Mouse (Mus musculus) liver, embryonic 15.5 days (tissue): Measurements from ENCODE around the gene D930007J09Rik. TPM values are rescaled to one million over a fixed set of nuclear protein-coding genes. Genes with fewer than 3 reads are reported as not detected.

ENCODE experiments used
- ATAC-seq: fragments of 200-750 bp; cut with Nextera tagmentation; 2 replicates; pipeline ENCODE4 v1.8.0; 2017; ENCODE audit warnings: moderate number of reproducible peaks, mild to moderate bottlenecking, moderate library complexity; ENCODE audit not compliant: insufficient read depth
- H3K27ac ChIP-seq: fragments of 300-500 bp; sonication (generic); replicated peaks from 2 replicates; pipeline ENCODE4 v1.5.1; 2015; ENCODE audit warnings: mild to moderate bottlenecking, inconsistent platforms
- H3K27me3 ChIP-seq: fragments of 300-500 bp; sonication (generic); 2 replicates; pipeline ENCODE4 v1.6.1; 2015; ENCODE audit warnings: mild to moderate bottlenecking, inconsistent platforms
- H3K36me3 ChIP-seq: fragments of 300-500 bp; sonication (generic); replicated peaks from 2 replicates; pipeline ENCODE4 v1.6.1; 2015; ENCODE audit warnings: moderate library complexity, mild to moderate bottlenecking, inconsistent platforms
- H3K4me1 ChIP-seq: fragments of 300-500 bp; sonication (generic); replicated peaks from 2 replicates; pipeline ENCODE4 v1.6.1; 2015; ENCODE audit warnings: inconsistent platforms
- H3K4me2 ChIP-seq: fragments of 300-500 bp; sonication (generic); 2 replicates; pipeline ENCODE4 v1.6.1; 2015; ENCODE audit warnings: moderate library complexity, mild to moderate bottlenecking, inconsistent platforms
- H3K4me3 ChIP-seq: fragments of 300-500 bp; sonication (generic); replicated peaks from 2 replicates; pipeline ENCODE4 v1.5.1; 2015; ENCODE audit warnings: mild to moderate bottlenecking, inconsistent platforms
- H3K9ac ChIP-seq: fragments of 300-500 bp; sonication (generic); 2 replicates; pipeline ENCODE4 v1.6.1; 2015; ENCODE audit warnings: moderate library complexity, mild to moderate bottlenecking, inconsistent platforms
- H3K9me3 ChIP-seq: fragments of 300-500 bp; sonication (generic); replicated peaks from 2 replicates; pipeline ENCODE4 v1.6.1; 2016; ENCODE audit warnings: inconsistent platforms
- WGBS: fragments of 180-500 bp; shearing (Covaris S2); methylation state at CpG from one replicate; pipeline ENCODE4 v1.1.7; 2015; ENCODE audit warnings: mixed read lengths; ENCODE audit not compliant: insufficient replicate concordance; 5-methylcytosine and 5-hydroxymethylcytosine counted together
- polyA plus RNA-seq: library from polyadenylated mRNA; unstranded; fragments of >200 nt; fragmentation: Nextera tagmentation; extraction: Ambion mirVana; gene quantifications from 2 replicates; pipeline ENCODE4 v1.2.1, GENCODE M21; 2015

The D930007J09Rik gene
- polyA plus RNA-seq, 1 experiment from 2014 or later: not detected

- ATAC-seq: no peak
- Histone ChIP-seq H3K4me2 (no peak overlapping the region), H3K9me3 (no peaks in the 10 kb centered on the region), H3K4me3 (no peak overlapping the region), H3K9ac (no peak overlapping the region), H3K27ac (no peak overlapping the region), H3K27me3 (no peaks in the 10 kb centered on the region), H3K36me3 (no peaks in the 10 kb centered on the region), H3K4me1 (no peaks in the 10 kb centered on the region)
- WGBS: 21% methylated on average over 6 of the region's 6 CpGs
These were observed 30.6 kb upstream of the D930007J09Rik start for GRCm38 (mm10) chr13:32833237-32833636.

- Histone ChIP-seq H3K36me3 (no peaks in the 10 kb centered on the region), H3K4me1 (peaks cover 3% of the 10 kb centered on the region), H3K27ac (no peak overlapping the region), H3K4me2 (no peak overlapping the region), H3K9me3 (no peaks in the 10 kb centered on the region), H3K9ac (no peak overlapping the region), H3K4me3 (no peak overlapping the region), H3K27me3 (no peaks in the 10 kb centered on the region)
- no peak for ATAC-seq
- WGBS: 33% methylated on average over 3 of the region's 3 CpGs
These were observed 30.1 kb upstream of the D930007J09Rik start for GRCm38 (mm10) chr13:32832776-32833175.

- 45% methylated on average over 3 of the region's 3 CpGs for WGBS
- H3K9me3 ChIP-seq: no peaks in the 10 kb centered on the region
- ATAC-seq: no peak
- H3K4me1 ChIP-seq: peaks cover 7% of the 10 kb centered on the region
- H3K4me2 ChIP-seq: no peak overlapping the region
- H3K27ac ChIP-seq: no peak overlapping the region
- no peaks in the 10 kb centered on the region for H3K36me3 ChIP-seq
- no peak overlapping the region for H3K9ac ChIP-seq
- no peak overlapping the region for H3K4me3 ChIP-seq
- H3K27me3 ChIP-seq: no peaks in the 10 kb centered on the region
These were observed 29.0 kb upstream of the D930007J09Rik start for GRCm38 (mm10) chr13:32831505-32832273.

GRCm38 (mm10) chr13:32828886-32829285, 26.2 kb upstream of the D930007J09Rik start:
- Histone ChIP-seq H3K4me1 (peaks cover 7% of the 10 kb centered on the region), H3K4me3 (no peak overlapping the region), H3K27me3 (no peaks in the 10 kb centered on the region), H3K36me3 (no peaks in the 10 kb centered on the region), H3K27ac (no peak overlapping the region), H3K9me3 (no peaks in the 10 kb centered on the region), H3K4me2 (no peak overlapping the region), H3K9ac (no peak overlapping the region)
- no peak for ATAC-seq
- WGBS: 18% methylated on average over 4 of the region's 4 CpGs

GRCm38 (mm10) chr13:32827951-32828350, 25.3 kb upstream of the D930007J09Rik start:
- WGBS: 37% methylated on average over 4 of the region's 4 CpGs
- Histone ChIP-seq H3K4me2 (no peak overlapping the region), H3K4me3 (no peak overlapping the region), H3K36me3 (peaks cover 4% of the 10 kb centered on the region; the same call in 1 of the 2 replicates), H3K9ac (no peak overlapping the region), H3K4me1 (peaks cover 7% of the 10 kb centered on the region), H3K9me3 (no peaks in the 10 kb centered on the region), H3K27ac (no peak overlapping the region), H3K27me3 (no peaks in the 10 kb centered on the region)
- no peak for ATAC-seq

- H3K9me3 ChIP-seq: no peaks in the 10 kb centered on the region
- 60% methylated on average over 3 of the region's 3 CpGs for WGBS
- no peak overlapping the region for H3K4me3 ChIP-seq
- H3K27ac ChIP-seq: no peak overlapping the region
- H3K4me2 ChIP-seq: no peak overlapping the region
- H3K4me1 ChIP-seq: peaks cover 7% of the 10 kb centered on the region
- no peak for ATAC-seq
- H3K36me3 ChIP-seq: peaks cover 7% of the 10 kb centered on the region; the same call in 1 of the 2 replicates
- no peak overlapping the region for H3K9ac ChIP-seq
- no peaks in the 10 kb centered on the region for H3K27me3 ChIP-seq
These were observed 24.6 kb upstream of the D930007J09Rik start for GRCm38 (mm10) chr13:32827111-32827822.

GRCm38 (mm10) chr13:32825546-32825945, 22.9 kb upstream of the D930007J09Rik start:
- Histone ChIP-seq H3K36me3 (peaks cover 21% of the 10 kb centered on the region), H3K4me3 (no peak overlapping the region), H3K9me3 (no peaks in the 10 kb centered on the region), H3K27ac (no peak overlapping the region), H3K9ac (no peak overlapping the region), H3K27me3 (no peaks in the 10 kb centered on the region), H3K4me1 (peaks cover 7% of the 10 kb centered on the region), H3K4me2 (no peak overlapping the region)
- 73% methylated on average over 8 of the region's 8 CpGs for WGBS
- ATAC-seq: no peak

GRCm38 (mm10) chr13:32824377-32825330, 22.0 kb upstream of the D930007J09Rik start:
- Histone ChIP-seq H3K9me3 (no peaks in the 10 kb centered on the region), H3K27me3 (no peaks in the 10 kb centered on the region), H3K4me3 (no peak overlapping the region), H3K36me3 (peaks cover 28% of the 10 kb centered on the region), H3K9ac (no peak overlapping the region), H3K4me1 (peaks cover 7% of the 10 kb centered on the region), H3K4me2 (no peak overlapping the region), H3K27ac (no peak overlapping the region)
- ATAC-seq: no peak
- 53% methylated on average over 6 of the region's 6 CpGs for WGBS

GRCm38 (mm10) chr13:32823126-32823525, 20.5 kb upstream of the D930007J09Rik start:
- H3K4me1 ChIP-seq: peaks cover 6% of the 10 kb centered on the region
- H3K27me3 ChIP-seq: no peaks in the 10 kb centered on the region
- peaks cover 39% of the 10 kb centered on the region for H3K36me3 ChIP-seq
- 71% methylated on average over 6 of the region's 6 CpGs for WGBS
- ATAC-seq: no peak
- no peak overlapping the region for H3K4me2 ChIP-seq
- H3K9ac ChIP-seq: no peak overlapping the region
- H3K9me3 ChIP-seq: no peaks in the 10 kb centered on the region
- H3K27ac ChIP-seq: no peak overlapping the region
- H3K4me3 ChIP-seq: no peak overlapping the region

- Histone ChIP-seq H3K36me3 (peaks cover 51% of the 10 kb centered on the region), H3K4me3 (no peak overlapping the region), H3K9ac (no peak overlapping the region), H3K4me2 (no peak overlapping the region), H3K4me1 (no peaks in the 10 kb centered on the region), H3K27me3 (no peaks in the 10 kb centered on the region), H3K9me3 (no peaks in the 10 kb centered on the region), H3K27ac (no peak overlapping the region)
- 90% methylated on average over 4 of the region's 4 CpGs for WGBS
- ATAC-seq: no peak
These were observed 19.0 kb upstream of the D930007J09Rik start for GRCm38 (mm10) chr13:32821671-32822070.

GRCm38 (mm10) chr13:32819926-32820325, 17.3 kb upstream of the D930007J09Rik start:
- Histone ChIP-seq H3K27me3 (no peaks in the 10 kb centered on the region), H3K4me1 (no peaks in the 10 kb centered on the region), H3K9ac (no peak overlapping the region), H3K4me3 (no peak overlapping the region), H3K27ac (no peak overlapping the region), H3K9me3 (no peaks in the 10 kb centered on the region), H3K4me2 (no peak overlapping the region), H3K36me3 (peaks cover 57% of the 10 kb centered on the region)
- no peak for ATAC-seq
- 74% methylated on average over 5 of the region's 5 CpGs for WGBS
